Mouse (Mus musculus): ENCODE measurements around the gene Olfr963. TPM values are rescaled to one million over a fixed set of nuclear protein-coding genes. Genes with fewer than 3 reads are reported as not detected.
"Not testable (repeated sequence)": the region's sequence is repeated elsewhere in the genome, so short reads cannot be mapped to it uniquely, and the experiment has no call there.

The Olfr963 gene
- polyA plus RNA-seq, 1 experiment from 2014 or later = not detected

GRCm38 (mm10) chr9:39701123-39701522 lies 34.1 kb downstream of the Olfr963 start:
- 83% methylated on average over 8 of the region's 8 CpGs for WGBS
- H3K9me3 ChIP-seq; H3K4me1 ChIP-seq; H3K9ac ChIP-seq; ATAC-seq (ENCODE audit: low FRiP score, low read depth); H3K27me3 ChIP-seq (replicated peaks); H3K27ac ChIP-seq; H3K4me2 ChIP-seq (replicated peaks); H3K4me3 ChIP-seq; H3K36me3 ChIP-seq: not testable (repeated sequence)

DNA sequence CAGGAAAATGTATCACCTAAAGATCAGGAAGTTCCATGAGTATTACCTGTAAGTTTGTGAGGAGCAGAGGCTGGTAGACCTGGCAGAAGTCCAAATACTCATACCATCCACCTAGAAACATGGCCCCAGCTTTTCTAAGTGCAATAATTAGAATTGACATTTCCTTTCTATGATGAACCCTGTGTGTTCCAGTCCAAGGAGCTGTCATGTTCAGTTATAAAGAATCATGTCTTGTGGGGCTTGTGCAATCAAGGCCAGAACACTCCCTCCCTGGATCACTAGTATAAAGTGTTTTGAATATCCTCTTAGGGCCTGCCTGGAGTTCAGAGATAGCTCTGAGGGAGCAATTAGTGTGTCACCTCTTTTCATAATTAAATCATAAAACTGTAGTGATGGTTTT lies 40.0 kb downstream of the Olfr963 start, which contains the start of gene Olfr149:
TSS of gene Olfr149 (minus strand) at position 101 of the 400 bp plus-strand sequence.
- no peaks in the 10 kb centered on the region for H3K27me3 ChIP-seq (replicated peaks)
- no peak within 1 kb of the TSS for H3K27ac ChIP-seq
- no peaks in the 10 kb centered on the region for H3K36me3 ChIP-seq
- ATAC-seq (ENCODE audit: low FRiP score, low read depth) = no peak
- no peaks in the 10 kb centered on the region for H3K9me3 ChIP-seq
- H3K4me2 ChIP-seq (replicated peaks) = no peak within 1 kb of the TSS
- H3K4me1 ChIP-seq = no peaks in the 10 kb centered on the region
- no peak within 1 kb of the TSS for H3K4me3 ChIP-seq
- H3K9ac ChIP-seq = no peak within 1 kb of the TSS

- Histone ChIP-seq H3K9ac (no peak overlapping the region), H3K27ac (no peak overlapping the region), H3K9me3 (no peaks in the 10 kb centered on the region), H3K36me3 (no peaks in the 10 kb centered on the region), H3K4me3 (no peak overlapping the region), H3K27me3 (replicated peaks) (no peaks in the 10 kb centered on the region), H3K4me1 (no peaks in the 10 kb centered on the region), H3K4me2 (replicated peaks) (no peak overlapping the region)
- 71% methylated on average over 3 of the region's 3 CpGs for WGBS
- ATAC-seq (ENCODE audit: low FRiP score, low read depth) = no peak
These were observed 42.0 kb downstream of the Olfr963 start for GRCm38 (mm10) chr9:39708958-39709357.

GRCm38 (mm10) chr9:39711053-39711452 lies 44.0 kb downstream of the Olfr963 start, which contains the start of gene Olfr965:
Gene Olfr965 (plus strand): TSS chr9:39711353.
- Histone ChIP-seq H3K4me1 (no peaks in the 10 kb centered on the region), H3K36me3 (no peaks in the 10 kb centered on the region), H3K4me2 (replicated peaks) (no peak within 1 kb of the TSS), H3K4me3 (no peak within 1 kb of the TSS), H3K9ac (no peak within 1 kb of the TSS), H3K9me3 (no peaks in the 10 kb centered on the region), H3K27ac (no peak within 1 kb of the TSS), H3K27me3 (replicated peaks) (no peaks in the 10 kb centered on the region)
- no peak for ATAC-seq (ENCODE audit: low FRiP score, low read depth)

Other genes starting within 250 kb of the Olfr963 start
- gene Olfr952, start 240.1 kb upstream of the Olfr963 start, polyA plus RNA-seq (2016; fragmentation: Nextera tagmentation; extraction: Ambion mirVana) = not detected in 2 replicates
- not detected in 2 replicates for gene Olfr954, start 210.5 kb upstream of the Olfr963 start, polyA plus RNA-seq (2016; fragmentation: Nextera tagmentation; extraction: Ambion mirVana)
- not detected in 2 replicates for gene Olfr955, start 195.3 kb upstream of the Olfr963 start, polyA plus RNA-seq (2016; fragmentation: Nextera tagmentation; extraction: Ambion mirVana)
- not detected in 2 replicates for gene Olfr44, start 173.2 kb upstream of the Olfr963 start, polyA plus RNA-seq (2016; fragmentation: Nextera tagmentation; extraction: Ambion mirVana)
- not detected in 2 replicates for gene Olfr957, start 151.4 kb upstream of the Olfr963 start, polyA plus RNA-seq (2016; fragmentation: Nextera tagmentation; extraction: Ambion mirVana)
- gene Olfr958, start 113.2 kb upstream of the Olfr963 start, polyA plus RNA-seq (2016; fragmentation: Nextera tagmentation; extraction: Ambion mirVana) = not detected in 2 replicates
- gene Olfr959, start 91.6 kb upstream of the Olfr963 start, polyA plus RNA-seq (2016; fragmentation: Nextera tagmentation; extraction: Ambion mirVana) = not detected in 2 replicates
- 26.1 and 26.5 TPM in 2 replicates for gene AW551984, start 62.8 kb upstream of the Olfr963 start, polyA plus RNA-seq (2016; fragmentation: Nextera tagmentation; extraction: Ambion mirVana)
- not detected in 2 replicates for gene Olfr148, start 56.5 kb upstream of the Olfr963 start, polyA plus RNA-seq (2016; fragmentation: Nextera tagmentation; extraction: Ambion mirVana)
- not detected in 2 replicates for gene Olfr960, start 45.8 kb upstream of the Olfr963 start, polyA plus RNA-seq (2016; fragmentation: Nextera tagmentation; extraction: Ambion mirVana)
- not detected in 2 replicates for gene Olfr961, start 22.1 kb upstream of the Olfr963 start, polyA plus RNA-seq (2016; fragmentation: Nextera tagmentation; extraction: Ambion mirVana)
- not detected in 2 replicates for gene Olfr149, start 39.9 kb downstream of the Olfr963 start, polyA plus RNA-seq (2016; fragmentation: Nextera tagmentation; extraction: Ambion mirVana)
- gene Olfr965, start 44.1 kb downstream of the Olfr963 start, polyA plus RNA-seq (2016; fragmentation: Nextera tagmentation; extraction: Ambion mirVana) = not detected in 2 replicates
- not detected in 2 replicates for gene Olfr150, start 63.8 kb downstream of the Olfr963 start, polyA plus RNA-seq (2016; fragmentation: Nextera tagmentation; extraction: Ambion mirVana)
- gene Olfr967, start 79.0 kb downstream of the Olfr963 start, polyA plus RNA-seq (2016; fragmentation: Nextera tagmentation; extraction: Ambion mirVana) = not detected in 2 replicates
- not detected in 2 replicates for gene Olfr968, start 116.0 kb downstream of the Olfr963 start, polyA plus RNA-seq (2016; fragmentation: Nextera tagmentation; extraction: Ambion mirVana)
- not detected in 2 replicates for gene Olfr969, start 123.7 kb downstream of the Olfr963 start, polyA plus RNA-seq (2016; fragmentation: Nextera tagmentation; extraction: Ambion mirVana)
- gene Olfr970, start 141.7 kb downstream of the Olfr963 start, polyA plus RNA-seq (2016; fragmentation: Nextera tagmentation; extraction: Ambion mirVana) = not detected in 2 replicates
- gene Olfr971, start 169.7 kb downstream of the Olfr963 start, polyA plus RNA-seq (2016; fragmentation: Nextera tagmentation; extraction: Ambion mirVana) = not detected in 2 replicates
- not detected in 2 replicates for gene Olfr972, start 199.2 kb downstream of the Olfr963 start, polyA plus RNA-seq (2016; fragmentation: Nextera tagmentation; extraction: Ambion mirVana)
- not detected in 2 replicates for gene Olfr229, start 240.1 kb downstream of the Olfr963 start, polyA plus RNA-seq (2016; fragmentation: Nextera tagmentation; extraction: Ambion mirVana)